Mouse (Mus musculus): Measurements from ENCODE around the gene Tmem74b. TPM values are rescaled to one million over a fixed set of nuclear protein-coding genes. Genes with fewer than 3 reads are reported as not detected.

The Tmem74b gene
- polyA plus RNA-seq, 1 experiment: 0.84 TPM

DNA sequence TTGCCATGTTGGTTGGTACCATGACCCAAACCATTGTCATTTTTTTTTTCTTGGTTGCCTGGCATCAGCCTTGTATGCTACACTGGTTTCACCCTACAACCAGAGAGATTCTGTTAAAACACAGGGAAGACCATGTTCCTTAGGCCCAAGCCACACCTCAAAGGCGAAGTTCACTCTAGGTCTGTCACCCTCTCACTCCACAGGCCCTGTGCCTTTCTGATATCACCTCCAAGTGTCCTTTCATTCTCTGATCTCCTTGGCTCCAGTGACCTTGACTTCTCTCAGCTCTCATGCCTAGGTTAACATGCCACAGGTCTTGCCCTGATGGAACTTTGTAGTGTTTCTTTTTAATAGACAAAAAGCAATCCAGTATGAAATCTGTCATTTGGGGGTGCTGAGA, 40.3 kb downstream of the Tmem74b start:
- Histone ChIP-seq H3K4me1 (ENCODE audit: control insufficient read depth, insufficient read depth, low read length) (no peaks in the 10 kb centered on the region; the same call in 1 of the 2 replicates), H3K27ac (ENCODE audit: control insufficient read depth, insufficient read depth, low read depth, low read length) (no peak overlapping the region), H3K4me3 (ENCODE audit: control insufficient read depth, low read depth, low read length) (peak overlapping the region; percentile 44; the same call in 1 of the 2 replicates), H3K27me3 (ENCODE audit: control insufficient read depth, insufficient read depth, low read length) (no peaks in the 10 kb centered on the region), H3K36me3 (ENCODE audit: control insufficient read depth, insufficient read depth, low read length) (no peaks in the 10 kb centered on the region)
- TF ChIP-seq POLR2A (IDR thresholded peaks at IDR 0.05; ENCODE audit: control insufficient read depth, low read depth, low read length): no peak
- TF ChIP-seq CTCF (IDR thresholded peaks at IDR 0.05; ENCODE audit: control insufficient read depth, insufficient read depth, insufficient replicate concordance, low read depth, low read length): no peak

DNA sequence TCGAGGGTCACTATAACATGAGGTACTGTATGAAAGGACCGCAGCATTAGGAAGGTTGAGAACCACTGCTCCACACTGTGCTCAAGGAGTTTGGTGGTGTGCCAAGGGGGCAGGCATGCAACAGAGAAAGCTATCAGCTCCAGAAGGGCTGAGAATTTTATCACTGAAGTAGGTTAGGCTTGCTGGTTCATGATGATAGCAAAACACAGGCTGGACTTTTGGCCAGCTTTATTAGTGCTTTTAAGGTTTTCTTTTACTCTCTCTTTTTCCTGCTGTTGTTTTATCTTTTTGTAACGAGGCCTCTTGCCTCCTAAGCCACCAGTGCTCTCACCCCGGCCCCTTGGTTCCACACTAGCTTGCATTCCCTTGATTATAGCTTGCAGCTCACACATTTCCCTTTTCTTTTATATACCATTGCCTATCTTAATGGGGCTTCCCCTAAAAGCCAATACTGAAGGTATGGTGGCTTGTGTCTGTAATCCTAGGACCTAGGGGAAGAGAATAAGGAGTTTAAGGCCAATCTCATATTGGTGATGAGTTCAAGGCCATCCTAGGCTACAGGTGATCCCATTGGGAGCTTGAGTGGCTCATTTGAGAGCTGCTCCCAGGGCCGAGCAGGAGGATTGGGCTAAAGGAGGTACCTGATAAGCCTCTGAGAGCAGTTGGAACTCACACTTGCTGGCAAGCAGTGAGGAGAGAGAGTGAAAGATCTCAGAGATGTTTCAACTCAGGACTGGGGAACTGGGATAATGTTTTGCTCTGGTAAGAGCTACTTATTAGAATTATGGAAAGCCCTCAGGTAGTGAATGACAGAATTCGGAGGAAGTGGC, 41.3 kb downstream of the Tmem74b start:
- Histone ChIP-seq H3K4me3 (ENCODE audit: control insufficient read depth, low read depth, low read length) (peak overlapping the region; percentile 75), H3K27ac (ENCODE audit: control insufficient read depth, insufficient read depth, low read depth, low read length) (no peak overlapping the region), H3K4me1 (ENCODE audit: control insufficient read depth, insufficient read depth, low read length) (no peaks in the 10 kb centered on the region; the same call in 1 of the 2 replicates), H3K36me3 (ENCODE audit: control insufficient read depth, insufficient read depth, low read length) (no peaks in the 10 kb centered on the region), H3K27me3 (ENCODE audit: control insufficient read depth, insufficient read depth, low read length) (no peaks in the 10 kb centered on the region)
- TF ChIP-seq POLR2A (IDR thresholded peaks at IDR 0.05; ENCODE audit: control insufficient read depth, low read depth, low read length) (no peak), CTCF (IDR thresholded peaks at IDR 0.05; ENCODE audit: control insufficient read depth, insufficient read depth, insufficient replicate concordance, low read depth, low read length) (no peak)

DNA sequence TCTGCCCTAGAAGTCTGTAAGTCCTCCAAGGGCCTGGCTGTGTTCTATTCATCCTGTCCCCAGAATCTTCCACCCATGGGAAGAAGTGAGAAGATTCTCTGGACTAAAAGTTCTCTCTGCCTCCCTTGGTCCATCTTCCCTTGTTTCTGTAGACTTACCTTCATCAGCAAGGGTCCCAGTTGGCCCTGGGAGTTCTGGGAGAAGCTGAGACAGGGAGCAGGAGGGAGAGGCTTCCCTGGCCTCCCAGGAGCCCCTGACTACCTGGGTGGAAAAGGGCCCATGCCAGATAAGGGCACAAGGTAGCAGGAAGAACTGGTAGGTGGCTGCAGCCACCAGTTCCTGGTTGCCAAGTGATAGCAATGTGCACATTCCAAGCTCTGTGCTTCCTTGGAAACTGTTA, 42.0 kb downstream of the Tmem74b start, which contains the start of gene Psmf1:
Gene Psmf1 (minus strand): TSS at position 342 of the 400 bp plus-strand sequence.
- Histone ChIP-seq H3K27me3 (ENCODE audit: control insufficient read depth, insufficient read depth, low read length) (no peaks in the 10 kb centered on the region), H3K36me3 (ENCODE audit: control insufficient read depth, insufficient read depth, low read length) (no peaks in the 10 kb centered on the region), H3K27ac (ENCODE audit: control insufficient read depth, insufficient read depth, low read depth, low read length) (peak within 1 kb of the TSS; percentile 71), H3K4me3 (ENCODE audit: control insufficient read depth, low read depth, low read length) (peak within 1 kb of the TSS; percentile 75), H3K4me1 (ENCODE audit: control insufficient read depth, insufficient read depth, low read length) (no peaks in the 10 kb centered on the region; the same call in 1 of the 2 replicates)
- TF ChIP-seq POLR2A (IDR thresholded peaks at IDR 0.05; ENCODE audit: control insufficient read depth, low read depth, low read length) (peak; percentile 15; the same call in 1 of the 2 replicates), CTCF (IDR thresholded peaks at IDR 0.05; ENCODE audit: control insufficient read depth, insufficient read depth, insufficient replicate concordance, low read depth, low read length) (no peak)

DNA sequence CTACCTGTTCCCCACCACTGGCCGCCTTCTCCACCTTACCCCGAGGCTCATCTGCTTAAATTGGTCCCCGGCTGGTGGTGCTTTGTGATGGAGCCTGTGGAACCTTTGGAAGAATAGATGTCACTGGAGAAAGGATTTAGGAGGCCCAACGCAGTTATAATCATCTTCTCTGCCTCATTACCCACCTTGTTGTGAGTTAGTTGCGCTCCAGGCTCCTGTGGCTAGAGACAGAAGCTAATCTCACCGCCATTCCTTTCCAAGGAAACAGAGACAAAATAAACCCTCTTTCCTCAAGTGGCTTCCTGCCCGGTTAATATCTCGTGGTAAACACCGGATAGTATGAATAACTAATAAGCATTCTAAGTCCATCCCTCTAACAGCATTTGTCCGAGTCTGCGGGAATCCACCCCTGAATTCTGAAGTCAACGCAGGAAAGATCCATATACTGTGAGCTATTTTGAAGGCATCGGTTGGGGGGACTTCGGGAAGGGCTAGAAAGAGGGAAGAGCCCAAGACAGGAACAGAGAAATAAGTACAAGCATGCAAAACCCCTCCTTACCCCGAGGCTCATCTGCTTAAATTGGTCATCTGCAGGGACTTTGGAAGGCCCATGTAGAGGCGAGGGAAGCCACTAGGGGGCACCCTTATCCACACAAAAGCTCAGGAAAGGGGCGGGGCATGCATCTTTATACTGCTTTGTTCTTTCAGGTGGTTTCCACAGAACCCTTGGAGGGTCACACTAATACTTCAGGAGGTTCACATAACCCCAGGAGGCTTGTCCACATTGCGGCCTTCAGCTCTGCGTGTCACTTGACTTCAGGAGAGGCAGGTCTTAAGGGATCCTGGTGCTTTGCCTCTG, 46.3 kb downstream of the Tmem74b start:
- H3K36me3 ChIP-seq (ENCODE audit: control insufficient read depth, insufficient read depth, low read length): no peaks in the 10 kb centered on the region; the same call in 1 of the 2 replicates
- no peak overlapping the region for H3K4me3 ChIP-seq (ENCODE audit: control insufficient read depth, low read depth, low read length)
- H3K4me1 ChIP-seq (ENCODE audit: control insufficient read depth, insufficient read depth, low read length): peaks cover 11% of the 10 kb centered on the region
- H3K27ac ChIP-seq (ENCODE audit: control insufficient read depth, insufficient read depth, low read depth, low read length): no peak overlapping the region
- no peaks in the 10 kb centered on the region for H3K27me3 ChIP-seq (ENCODE audit: control insufficient read depth, insufficient read depth, low read length)
- TF ChIP-seq POLR2A (IDR thresholded peaks at IDR 0.05; ENCODE audit: control insufficient read depth, low read depth, low read length): no peak
- peak; percentile 74 for TF ChIP-seq CTCF (IDR thresholded peaks at IDR 0.05; ENCODE audit: control insufficient read depth, insufficient read depth, insufficient replicate concordance, low read depth, low read length)

DNA sequence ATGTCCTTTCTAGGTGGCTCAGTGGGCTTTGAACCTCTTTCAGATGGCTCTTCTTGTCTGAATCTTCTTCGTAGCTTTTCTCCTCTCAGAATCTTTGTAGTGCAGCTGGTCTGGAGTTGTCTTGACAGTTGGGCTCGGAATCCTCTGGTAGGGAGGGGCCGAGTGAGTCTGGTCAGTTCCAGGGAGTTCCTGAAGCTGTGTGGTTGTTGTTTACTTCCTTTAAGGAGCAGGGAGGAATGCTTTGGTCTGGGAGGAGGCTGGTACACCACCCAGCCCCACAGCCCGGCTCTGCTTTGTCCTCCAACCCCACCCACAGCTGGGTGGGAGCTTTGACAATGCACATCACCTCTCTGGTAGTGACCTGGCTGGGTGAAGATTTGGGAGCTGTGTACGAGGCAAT, 49.5 kb downstream of the Tmem74b start:
- no peaks in the 10 kb centered on the region; the same call in 1 of the 2 replicates for H3K36me3 ChIP-seq (ENCODE audit: control insufficient read depth, insufficient read depth, low read length)
- peak overlapping the region; percentile 75 for H3K4me3 ChIP-seq (ENCODE audit: control insufficient read depth, low read depth, low read length)
- peak overlapping the region; percentile 79 for H3K27ac ChIP-seq (ENCODE audit: control insufficient read depth, insufficient read depth, low read depth, low read length)
- H3K27me3 ChIP-seq (ENCODE audit: control insufficient read depth, insufficient read depth, low read length): no peaks in the 10 kb centered on the region
- H3K4me1 ChIP-seq (ENCODE audit: control insufficient read depth, insufficient read depth, low read length): peaks cover 11% of the 10 kb centered on the region
- TF ChIP-seq CTCF (IDR thresholded peaks at IDR 0.05; ENCODE audit: control insufficient read depth, insufficient read depth, insufficient replicate concordance, low read depth, low read length) (no peak), POLR2A (IDR thresholded peaks at IDR 0.05; ENCODE audit: control insufficient read depth, low read depth, low read length) (peak; percentile 56)

DNA sequence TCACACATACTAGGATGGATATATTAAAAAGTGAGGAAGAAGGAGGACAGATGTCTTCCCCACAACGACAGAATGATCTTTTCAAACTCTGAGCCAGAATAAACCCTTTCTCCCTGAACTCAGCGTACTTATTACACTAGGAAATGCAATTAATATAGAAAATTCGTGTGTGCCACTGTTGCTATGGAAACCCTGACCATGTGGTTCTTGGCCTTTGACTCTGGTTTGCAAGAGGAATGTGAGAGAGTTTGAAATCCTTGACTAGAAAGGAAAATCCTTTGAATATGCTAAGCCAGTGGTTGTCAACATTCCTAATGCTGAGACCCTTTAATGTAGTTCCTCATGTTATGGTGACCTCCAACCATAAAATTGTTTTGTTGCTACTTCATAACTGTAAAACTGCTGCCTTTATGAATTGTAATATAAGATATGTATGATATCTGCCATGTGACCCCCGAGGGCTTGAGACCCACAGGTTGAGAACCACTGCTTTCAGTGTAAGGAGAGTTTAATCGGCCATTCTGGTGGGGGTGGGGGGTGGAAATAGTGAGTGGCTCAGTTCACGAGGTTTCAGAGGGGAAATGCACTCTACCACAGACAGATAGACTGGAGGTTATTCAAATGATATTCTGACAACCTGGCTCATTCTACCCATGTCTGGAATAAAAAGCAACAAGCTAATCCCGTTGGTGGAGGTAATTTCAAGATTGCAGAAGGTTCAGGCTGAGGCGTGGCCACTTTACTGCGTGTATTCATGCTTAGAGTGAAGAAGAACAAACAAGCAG, 54.7 kb downstream of the Tmem74b start:
- Histone ChIP-seq H3K4me3 (ENCODE audit: control insufficient read depth, low read depth, low read length) (no peak overlapping the region), H3K27me3 (ENCODE audit: control insufficient read depth, insufficient read depth, low read length) (no peaks in the 10 kb centered on the region), H3K27ac (ENCODE audit: control insufficient read depth, insufficient read depth, low read depth, low read length) (no peak overlapping the region), H3K36me3 (ENCODE audit: control insufficient read depth, insufficient read depth, low read length) (no peaks in the 10 kb centered on the region), H3K4me1 (ENCODE audit: control insufficient read depth, insufficient read depth, low read length) (peaks cover 4% of the 10 kb centered on the region)
- TF ChIP-seq CTCF (IDR thresholded peaks at IDR 0.05; ENCODE audit: control insufficient read depth, insufficient read depth, insufficient replicate concordance, low read depth, low read length): no peak
- TF ChIP-seq POLR2A (IDR thresholded peaks at IDR 0.05; ENCODE audit: control insufficient read depth, low read depth, low read length): no peak

Measured in testis, adult 2 months (tissue).